Mouse (Mus musculus) heart, embryonic 12.5 days (tissue): ENCODE data around the gene Akap10. TPM values are rescaled to one million over a fixed set of nuclear protein-coding genes. Genes with fewer than 3 reads are reported as not detected.
A peak's percentile ranks its signal among the peaks of the same experiment; 100 is the strongest.

ENCODE experiments used
- ATAC-seq: fragments of 200-750 bp; cut with Nextera tagmentation; 2 replicates; pipeline ENCODE4 v1.8.0; 2017; ENCODE audit warnings: moderate TSS enrichment, moderate library complexity; ENCODE audit not compliant: insufficient number of reproducible peaks, low FRiP score
- H3K27ac ChIP-seq: fragments of 300-500 bp; sonication (generic); 2 replicates; pipeline ENCODE4 v1.5.1; 2016; ENCODE audit warnings: mild to moderate bottlenecking, moderate library complexity; ENCODE audit not compliant: poor library complexity, severe bottlenecking
- H3K27me3 ChIP-seq: fragments of 300-500 bp; sonication (generic); replicated peaks from 2 replicates; pipeline ENCODE4 v1.6.1; 2016; ENCODE audit warnings: mild to moderate bottlenecking, moderate library complexity
- H3K36me3 ChIP-seq: fragments of 300-500 bp; sonication (generic); 2 replicates; pipeline ENCODE4 v1.6.1; 2016; ENCODE audit warnings: mild to moderate bottlenecking, moderate library complexity
- H3K4me1 ChIP-seq: fragments of 300-500 bp; sonication (generic); replicated peaks from 2 replicates; pipeline ENCODE4 v1.6.1; 2016; ENCODE audit warnings: mild to moderate bottlenecking
- H3K4me2 ChIP-seq: fragments of 300-500 bp; sonication (generic); 2 replicates; pipeline ENCODE4 v1.6.1; 2016; ENCODE audit warnings: mild to moderate bottlenecking, moderate library complexity
- H3K4me3 ChIP-seq: fragments of 300-500 bp; sonication (generic); 2 replicates; pipeline ENCODE4 v1.5.1; 2016; ENCODE audit warnings: mild to moderate bottlenecking
- H3K9ac ChIP-seq: fragments of 300-500 bp; sonication (generic); 2 replicates; pipeline ENCODE4 v1.6.1; 2016; ENCODE audit warnings: mild to moderate bottlenecking, moderate library complexity
- H3K9me3 ChIP-seq: fragments of 300-500 bp; sonication (generic); replicated peaks from 2 replicates; pipeline ENCODE4 v1.6.1; 2016; ENCODE audit warnings: mild to moderate bottlenecking, moderate library complexity
- WGBS: fragments of 180-500 bp; shearing (Covaris S2); methylation state at CpG from one replicate; pipeline ENCODE4 v1.1.7; 2016; 5-methylcytosine and 5-hydroxymethylcytosine counted together
- polyA plus RNA-seq: library from polyadenylated mRNA; unstranded; fragments of >200 nt; fragmentation: Nextera tagmentation; extraction: Ambion mirVana; gene quantifications from 2 replicates; pipeline ENCODE4 v1.2.1, GENCODE M21; 2016

Gene Akap10
- polyA plus RNA-seq = 17.0 and 17.4 TPM in 2 replicates

DNA sequence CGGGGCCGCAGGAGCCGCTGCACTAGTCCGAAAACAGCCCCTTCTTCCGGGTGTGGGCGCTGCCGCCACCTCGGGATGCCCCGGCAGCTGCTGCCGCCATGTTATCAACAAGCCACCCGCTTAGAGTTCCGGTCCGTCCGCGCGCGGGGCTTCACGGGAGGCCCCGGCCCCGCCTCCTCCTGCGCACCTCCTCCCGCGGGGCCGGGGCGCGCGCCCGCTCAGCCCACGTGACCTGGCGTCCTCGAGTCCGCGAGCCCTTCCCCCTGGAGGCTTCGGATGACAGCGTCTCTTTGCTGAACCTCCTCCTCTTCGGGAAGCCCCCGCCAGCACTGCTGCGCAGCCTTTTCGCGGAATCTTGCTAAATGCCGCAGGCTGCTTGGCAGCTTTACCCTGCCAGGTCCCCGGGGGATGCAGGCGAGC is at the start of gene Akap10:
Gene Akap10, minus strand, starts transcription at position 155 of the 420 bp plus-strand sequence.
- Histone ChIP-seq H3K9me3 (no peaks in the 10 kb centered on the region), H3K4me2 (peak within 1 kb of the TSS; percentile 79), H3K4me1 (peaks cover 21% of the 10 kb centered on the region), H3K27ac (peak within 1 kb of the TSS; percentile 96), H3K4me3 (peak within 1 kb of the TSS; percentile 90), H3K36me3 (peaks cover 8% of the 10 kb centered on the region; the same call in 1 of the 2 replicates), H3K27me3 (no peaks in the 10 kb centered on the region), H3K9ac (peak within 1 kb of the TSS; percentile 92)
- peak; percentile 96 for ATAC-seq
- under 1% methylated on average over 40 of the region's 43 CpGs for WGBS

DNA sequence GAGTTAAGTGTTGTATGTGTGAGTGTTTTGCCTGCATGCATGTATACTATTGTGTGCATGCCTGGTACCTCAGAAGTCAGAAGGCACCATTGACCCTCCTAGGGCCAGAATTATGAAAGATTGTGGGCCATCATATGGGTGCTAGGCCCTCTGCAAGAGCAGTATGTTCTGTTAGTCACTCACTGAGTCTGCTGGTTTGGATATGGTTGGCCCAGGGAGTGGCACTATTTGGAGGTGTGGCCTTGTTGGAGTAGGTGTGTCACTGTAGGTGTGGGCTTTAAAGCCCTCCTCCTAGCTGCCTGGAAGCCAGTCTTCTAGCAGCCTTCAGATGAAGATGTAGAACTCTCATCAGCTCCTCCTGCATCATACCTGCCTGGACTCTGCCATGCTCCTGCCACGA is 45.7 kb upstream of the Akap10 start:
- Histone ChIP-seq H3K9ac (no peak overlapping the region), H3K4me3 (no peak overlapping the region), H3K4me1 (peaks cover 8% of the 10 kb centered on the region), H3K4me2 (no peak overlapping the region), H3K9me3 (no peaks in the 10 kb centered on the region), H3K36me3 (no peaks in the 10 kb centered on the region), H3K27me3 (0 out of 2 replicates have a peak, but pooled peaks cover 6% of the 10 kb centered on the region), H3K27ac (no peak overlapping the region)
- 87% methylated on average over 1 of the region's 1 CpGs for WGBS
- no peak for ATAC-seq

DNA sequence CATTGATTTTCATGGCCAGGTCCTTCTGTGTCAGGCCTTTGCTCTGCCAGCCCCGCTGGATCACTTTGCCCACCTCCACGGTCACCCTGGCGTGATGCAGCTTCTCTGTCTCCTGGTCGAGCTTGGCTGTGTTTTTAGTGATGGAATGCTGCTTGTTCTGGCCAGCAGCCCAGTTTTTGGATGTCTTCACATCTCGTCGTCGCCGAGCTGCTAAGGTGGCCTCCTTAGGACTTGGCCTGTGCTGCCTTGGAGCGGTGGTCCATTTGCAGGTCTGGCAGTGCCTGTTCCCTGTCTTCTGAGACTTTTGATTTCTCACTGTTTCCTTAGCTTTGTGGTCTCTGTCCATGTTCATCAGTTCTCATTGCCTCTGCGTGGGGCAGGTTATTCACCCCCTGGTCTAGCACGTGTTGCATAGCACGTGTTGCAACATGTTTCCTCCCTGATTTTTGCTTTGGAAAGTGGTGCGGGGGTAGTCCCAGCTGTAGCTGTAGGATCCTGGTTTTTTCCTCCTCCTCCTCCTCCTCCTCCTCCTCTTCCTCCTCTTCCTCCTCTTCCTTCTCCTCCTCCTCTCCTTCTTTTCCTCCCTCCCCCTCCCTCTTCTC is 44.2 kb upstream of the Akap10 start:
- 57% methylated on average over 13 of the region's 13 CpGs for WGBS
- Histone ChIP-seq H3K36me3 (no peaks in the 10 kb centered on the region), H3K27me3 (0 out of 2 replicates have a peak, but pooled peaks cover 6% of the 10 kb centered on the region), H3K9me3 (no peaks in the 10 kb centered on the region), H3K9ac (no peak overlapping the region), H3K27ac (no peak overlapping the region), H3K4me2 (no peak overlapping the region), H3K4me1 (peaks cover 8% of the 10 kb centered on the region), H3K4me3 (no peak overlapping the region)
- ATAC-seq = no peak

DNA sequence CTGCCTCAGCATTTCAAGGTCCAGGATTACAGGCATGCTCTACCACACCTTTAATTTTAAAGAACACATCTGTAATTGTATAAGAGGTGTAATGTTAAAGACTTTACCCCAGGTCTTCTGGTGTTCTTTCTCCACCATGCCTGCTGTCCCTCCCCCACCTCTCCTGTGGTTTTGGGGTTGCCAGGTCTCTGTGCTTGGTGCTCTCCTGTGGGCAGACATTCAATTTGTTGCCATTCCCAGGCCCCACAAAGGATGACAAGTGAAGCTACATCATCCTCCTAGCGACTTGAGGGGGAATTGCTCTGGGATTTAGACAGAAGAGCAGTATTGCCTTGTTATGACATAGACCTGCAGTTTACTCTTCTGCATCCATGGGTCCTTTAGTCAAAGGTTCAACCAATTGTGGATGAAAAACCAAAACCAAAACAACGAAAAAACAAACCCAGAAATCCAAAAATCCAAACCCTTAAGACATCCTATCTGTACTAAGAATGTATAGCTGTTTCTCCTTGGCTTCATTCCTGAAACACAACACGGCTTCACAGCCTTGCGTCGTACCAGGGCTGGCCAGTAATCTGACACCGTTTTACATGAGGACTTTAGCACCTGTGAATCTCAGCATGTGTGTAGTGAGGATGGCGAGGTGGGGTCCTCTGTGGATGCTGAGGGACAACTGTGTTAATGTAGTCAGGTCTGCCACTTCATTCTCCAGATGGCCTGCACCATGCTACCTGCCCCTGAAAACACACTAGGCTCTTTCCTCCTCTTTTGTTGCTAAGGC is 41.6 kb upstream of the Akap10 start:
- 50% methylated on average over 7 of the region's 7 CpGs for WGBS
- H3K9ac ChIP-seq = no peak overlapping the region
- no peak for ATAC-seq

DNA sequence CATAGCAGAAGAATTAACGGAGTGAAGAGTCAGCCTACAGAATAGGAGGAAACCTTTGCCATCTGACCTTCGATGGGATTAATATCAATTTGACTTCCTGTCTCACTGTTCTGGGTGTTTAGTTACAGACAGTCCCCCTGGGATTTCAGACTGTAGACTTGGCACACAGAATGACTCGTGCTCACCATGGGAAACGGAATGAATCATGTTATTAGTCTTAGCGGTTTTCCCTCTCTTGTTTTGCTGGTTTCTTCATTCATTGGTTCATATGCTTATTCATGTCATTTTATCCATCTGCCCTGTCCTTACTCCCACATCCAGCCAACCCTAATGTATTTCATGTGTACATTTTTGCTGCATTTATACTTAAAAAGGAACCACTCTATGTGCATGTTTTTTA is 40.8 kb upstream of the Akap10 start:
- ATAC-seq = no peak

More for the DNA sequence above, 41.6 kb upstream of the Akap10 start:
- Histone ChIP-seq H3K36me3 (no peaks in the 10 kb centered on the region), H3K4me2 (no peak overlapping the region), H3K27ac (no peak overlapping the region), H3K27me3 (0 out of 2 replicates have a peak, but pooled peaks cover 6% of the 10 kb centered on the region), H3K4me3 (no peak overlapping the region), H3K9me3 (no peaks in the 10 kb centered on the region), H3K4me1 (peaks cover 8% of the 10 kb centered on the region)

DNA sequence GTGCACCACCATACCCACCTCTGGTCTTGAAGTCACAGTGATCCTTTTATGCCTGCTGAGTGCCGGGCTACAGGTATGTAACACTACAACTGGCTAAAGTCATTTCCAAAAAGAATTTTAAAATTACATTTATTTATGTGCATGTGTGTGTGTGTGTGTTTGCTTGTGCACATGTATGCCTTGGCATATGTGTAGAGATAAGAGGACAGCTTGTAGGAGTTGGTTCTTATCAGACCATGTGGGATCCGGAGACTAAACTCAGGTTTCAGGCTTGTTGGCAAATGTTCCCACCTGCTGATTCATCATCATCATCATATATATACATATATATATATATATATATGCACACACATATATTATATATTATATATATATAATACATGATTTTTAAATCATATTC is 38.8 kb upstream of the Akap10 start:
- H3K27me3 ChIP-seq = 0 out of 2 replicates have a peak, but pooled peaks cover 6% of the 10 kb centered on the region
- no peak for ATAC-seq
- H3K9ac ChIP-seq = no peak overlapping the region
- H3K4me1 ChIP-seq = peaks cover 2% of the 10 kb centered on the region; the same call in 1 of the 2 replicates
- H3K9me3 ChIP-seq = no peaks in the 10 kb centered on the region
- no peaks in the 10 kb centered on the region for H3K36me3 ChIP-seq
- no peak overlapping the region for H3K4me2 ChIP-seq
- H3K27ac ChIP-seq = no peak overlapping the region
- H3K4me3 ChIP-seq = no peak overlapping the region
- WGBS = 80% methylated on average over 2 of the region's 2 CpGs

More for the DNA sequence above, 40.8 kb upstream of the Akap10 start:
- H3K9me3 ChIP-seq = no peaks in the 10 kb centered on the region
- 0 out of 2 replicates have a peak, but pooled peaks cover 6% of the 10 kb centered on the region for H3K27me3 ChIP-seq
- no peak overlapping the region for H3K4me2 ChIP-seq
- 56% methylated on average over 5 of the region's 5 CpGs for WGBS
- H3K4me3 ChIP-seq = no peak overlapping the region
- no peaks in the 10 kb centered on the region for H3K36me3 ChIP-seq
- no peak overlapping the region for H3K9ac ChIP-seq
- H3K4me1 ChIP-seq = peaks cover 8% of the 10 kb centered on the region
- H3K27ac ChIP-seq = no peak overlapping the region

DNA sequence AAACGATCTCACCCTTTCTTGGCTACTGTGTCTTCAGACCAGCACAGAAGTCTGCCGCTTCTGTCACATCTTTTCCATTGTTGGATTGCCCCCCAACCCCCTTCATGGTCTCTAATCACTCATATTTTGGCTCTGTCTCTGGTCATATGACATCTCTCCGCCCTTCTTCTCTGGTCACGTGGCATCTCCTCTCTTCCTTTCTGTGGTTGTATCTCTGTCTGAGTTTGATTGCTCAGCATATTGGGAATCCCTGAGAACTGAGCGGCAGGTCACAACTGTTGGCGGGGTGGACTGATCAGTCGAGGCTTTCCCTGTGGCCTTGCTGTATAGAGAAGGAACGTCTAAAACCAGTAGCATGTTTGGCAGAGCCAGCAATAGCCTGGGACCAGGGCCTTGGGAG is 37.0 kb upstream of the Akap10 start:
- WGBS = 75% methylated on average over 8 of the region's 8 CpGs
- no peak overlapping the region for H3K4me2 ChIP-seq

DNA sequence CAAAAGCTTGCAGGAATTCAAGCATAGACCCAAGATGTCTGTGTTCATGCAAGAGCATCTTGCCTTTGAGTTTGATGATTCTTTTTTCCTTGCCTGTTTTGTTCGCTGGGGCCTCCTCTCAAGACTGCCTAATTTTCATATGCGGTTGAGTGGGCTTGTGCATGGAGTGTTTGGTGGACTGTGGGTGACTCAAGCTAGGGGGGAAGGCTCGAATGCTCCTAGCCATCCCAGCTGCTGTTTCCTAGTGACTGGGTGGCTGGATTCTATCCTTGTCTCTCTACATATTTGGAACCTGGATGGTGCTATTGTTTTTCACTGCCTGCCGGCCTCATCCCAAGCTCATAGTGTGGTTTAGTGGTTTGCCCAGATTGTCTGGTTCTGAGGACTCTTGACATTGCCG is 34.6 kb upstream of the Akap10 start:
- Histone ChIP-seq H3K4me3 (no peak overlapping the region), H3K27ac (no peak overlapping the region), H3K27me3 (no peaks in the 10 kb centered on the region; the same call in 1 of the 2 replicates), H3K36me3 (no peaks in the 10 kb centered on the region), H3K4me2 (no peak overlapping the region), H3K9ac (no peak overlapping the region), H3K9me3 (no peaks in the 10 kb centered on the region), H3K4me1 (no peaks in the 10 kb centered on the region)
- no peak for ATAC-seq
- 82% methylated on average over 5 of the region's 5 CpGs for WGBS

More for the DNA sequence above, 37.0 kb upstream of the Akap10 start:
- Histone ChIP-seq H3K27me3 (0 out of 2 replicates have a peak, but pooled peaks cover 6% of the 10 kb centered on the region), H3K27ac (no peak overlapping the region), H3K36me3 (no peaks in the 10 kb centered on the region), H3K4me1 (no peaks in the 10 kb centered on the region), H3K9ac (no peak overlapping the region), H3K9me3 (no peaks in the 10 kb centered on the region), H3K4me3 (no peak overlapping the region)
- ATAC-seq = no peak

DNA sequence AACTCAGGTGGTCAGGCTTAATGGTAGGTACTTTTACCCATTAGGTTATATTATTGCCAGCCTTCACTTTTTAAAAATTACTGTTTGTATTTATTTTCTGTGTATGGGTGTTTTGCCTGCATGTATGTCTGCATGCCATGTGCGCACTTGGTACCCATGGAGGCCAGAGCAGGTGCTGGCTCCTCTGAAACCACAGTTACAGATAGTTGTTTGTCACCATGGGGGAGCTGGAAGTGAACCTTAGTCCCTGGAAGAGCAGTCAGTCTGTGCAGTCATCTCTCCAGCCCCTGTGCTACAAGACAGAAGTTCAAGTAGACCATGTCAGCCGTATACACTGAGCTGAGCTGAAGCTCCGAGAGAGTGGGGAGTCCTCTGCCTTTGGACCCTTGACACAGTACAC is 33.1 kb upstream of the Akap10 start:
- no peak for ATAC-seq
- H3K36me3 ChIP-seq = no peaks in the 10 kb centered on the region
- no peaks in the 10 kb centered on the region for H3K9me3 ChIP-seq
- H3K4me1 ChIP-seq = no peaks in the 10 kb centered on the region
- H3K9ac ChIP-seq = no peak overlapping the region
- H3K4me3 ChIP-seq = no peak overlapping the region
- H3K27me3 ChIP-seq = peaks cover 9% of the 10 kb centered on the region
- no peak overlapping the region for H3K27ac ChIP-seq
- H3K4me2 ChIP-seq = no peak overlapping the region
- 76% methylated on average over 3 of the region's 3 CpGs for WGBS

DNA sequence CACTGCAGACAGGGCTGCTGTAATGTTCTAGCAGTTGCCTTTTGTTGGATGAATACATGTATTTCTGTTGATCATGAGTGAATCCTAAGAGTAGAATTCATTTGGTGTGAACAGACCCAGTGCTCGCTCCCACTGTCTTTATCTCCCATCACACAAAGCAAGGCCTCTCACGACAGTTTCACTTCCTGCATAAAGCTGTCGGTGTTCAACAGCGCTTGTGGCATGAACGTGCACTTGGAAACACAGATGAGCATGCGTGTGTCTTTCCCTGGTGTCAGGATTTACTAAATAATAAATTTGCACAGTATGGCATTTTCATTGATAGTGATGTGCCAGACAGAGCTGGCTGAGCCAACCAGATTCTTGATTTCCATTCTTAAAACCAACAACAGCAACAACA is 32.6 kb upstream of the Akap10 start:
- H3K27me3 ChIP-seq = peaks cover 14% of the 10 kb centered on the region
- H3K4me2 ChIP-seq = no peak overlapping the region
- no peak for ATAC-seq
- no peak overlapping the region for H3K27ac ChIP-seq
- H3K4me3 ChIP-seq = no peak overlapping the region
- H3K4me1 ChIP-seq = no peaks in the 10 kb centered on the region
- WGBS = 59% methylated on average over 6 of the region's 6 CpGs
- no peaks in the 10 kb centered on the region for H3K9me3 ChIP-seq
- no peak overlapping the region for H3K9ac ChIP-seq
- no peaks in the 10 kb centered on the region for H3K36me3 ChIP-seq

DNA sequence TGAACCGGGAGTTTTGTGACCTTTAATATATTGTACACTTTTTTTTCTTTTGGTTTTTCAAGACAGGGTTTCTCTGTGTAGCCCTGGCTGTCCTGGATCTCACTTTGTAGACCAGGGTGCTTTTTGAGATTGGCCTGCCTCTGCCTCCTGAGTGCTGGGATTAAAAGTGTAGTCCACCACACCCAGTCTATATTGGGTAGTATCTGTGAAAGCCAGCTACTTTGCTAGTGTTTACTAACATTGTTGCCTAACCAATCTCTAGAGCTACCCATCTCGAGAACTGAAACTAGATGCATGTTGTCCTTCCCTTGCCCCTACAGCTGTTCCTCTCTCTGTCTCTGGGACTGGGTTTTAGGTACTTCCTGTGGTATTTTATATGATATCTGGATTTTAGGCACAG is 30.0 kb upstream of the Akap10 start:
- H3K9me3 ChIP-seq = no peaks in the 10 kb centered on the region
- H3K27ac ChIP-seq = no peak overlapping the region
- ATAC-seq = no peak
- no peak overlapping the region for H3K4me2 ChIP-seq
- peaks cover 4% of the 10 kb centered on the region; the same call in 1 of the 2 replicates for H3K4me1 ChIP-seq
- H3K4me3 ChIP-seq = no peak overlapping the region
- H3K9ac ChIP-seq = no peak overlapping the region
- WGBS = 79% methylated on average over 2 of the region's 2 CpGs
- H3K27me3 ChIP-seq = peaks cover 20% of the 10 kb centered on the region
- H3K36me3 ChIP-seq = no peaks in the 10 kb centered on the region
